Mouse (Mus musculus) intestine, embryonic 14.5 days (tissue): ENCODE data around the gene Anpep. TPM values are rescaled to one million over a fixed set of nuclear protein-coding genes. Genes with fewer than 3 reads are reported as not detected.

Experiments
- polyA plus RNA-seq: library from polyadenylated mRNA; unstranded; fragments of >200 nt; fragmentation: Nextera tagmentation; extraction: Ambion mirVana; gene quantifications from 2 replicates; pipeline ENCODE4 v1.2.1, GENCODE M21; 2014

Anpep gene
- polyA plus RNA-seq, 1 experiment from 2014 or later: 94.9 TPM

Other genes with a start within 250 kb of the Anpep start
- gene Rhcg, start 243.4 kb downstream of the Anpep start, polyA plus RNA-seq: 0.08 TPM in 1 of 2 replicates, not detected in the other
- 11.0 and 11.2 TPM in 2 replicates for gene Ticrr, start 200.9 kb downstream of the Anpep start, polyA plus RNA-seq
- 3.8 and 4.1 TPM in 2 replicates for gene Kif7, start 145.3 kb downstream of the Anpep start, polyA plus RNA-seq
- not detected in 2 replicates for gene Plin1, start 128.2 kb downstream of the Anpep start, polyA plus RNA-seq
- 9.0 and 9.3 TPM in 2 replicates for gene Pex11a, start 117.9 kb downstream of the Anpep start, polyA plus RNA-seq
- 0.18 and 0.23 TPM in 2 replicates for gene Wdr93, start 117.9 kb downstream of the Anpep start, polyA plus RNA-seq
- gene Mesp1, start 67.3 kb downstream of the Anpep start, polyA plus RNA-seq: 0.13 and 0.19 TPM in 2 replicates
- gene Mesp2, start 50.3 kb downstream of the Anpep start, polyA plus RNA-seq: 1.1 and 1.5 TPM in 2 replicates
- 30.0 and 30.9 TPM in 2 replicates for gene Ap3s2, start 59.6 kb upstream of the Anpep start, polyA plus RNA-seq
- 46.7 and 51.0 TPM in 2 replicates for gene Arpin, start 74.3 kb upstream of the Anpep start, polyA plus RNA-seq
- 16.9 and 18.9 TPM in 2 replicates for gene Zfp710, start 163.8 kb upstream of the Anpep start, polyA plus RNA-seq